Mouse (Mus musculus) CH12.LX (cell line): ENCODE results near the gene Rpl13a. TPM values are rescaled to one million over a fixed set of nuclear protein-coding genes. Genes with fewer than 3 reads are reported as not detected.

Experiments used
- DNase-seq: peaks from one replicate; pipeline ENCODE4 v3.0.0-alpha.2; 2013; ENCODE audit errors: extremely low read depth
- H3K27ac ChIP-seq: 2 replicates; pipeline ENCODE4 v1.5.1; 2012; ENCODE audit warnings: low read depth, mild to moderate bottlenecking, control low read depth, moderate library complexity; ENCODE audit not compliant: insufficient read depth
- H3K27me3 ChIP-seq: replicated peaks from 2 replicates; pipeline ENCODE3; 2012; ENCODE audit warnings: inconsistent platforms
- H3K36me3 ChIP-seq, 2 experiments: replicated peaks in 1 of 2; 2 replicates each; pipeline versions ENCODE3 to v1.6.1; 2012; ENCODE audit warnings: inconsistent platforms in 1 of 2, low read length in 1 of 2, mild to moderate bottlenecking in 1 of 2, mixed read lengths in 1 of 2, moderate library complexity in 1 of 2; ENCODE audit not compliant: control insufficient read depth in 1 of 2, insufficient read depth in 1 of 2
- H3K4me1 ChIP-seq, 2 experiments: 2 replicates each; pipeline ENCODE4 v1.6.1; 2012; ENCODE audit warnings: inconsistent platforms in 1 of 2, moderate library complexity in 1 of 2; ENCODE audit not compliant: insufficient read depth in 2 of 2, control insufficient read depth in 1 of 2
- H3K4me2 ChIP-seq: 2 replicates; pipeline ENCODE4 v1.6.1; 2012; ENCODE audit warnings: low read depth, mild to moderate bottlenecking, control low read depth; ENCODE audit not compliant: poor library complexity, insufficient read depth, severe bottlenecking
- H3K4me3 ChIP-seq, 3 experiments: fragments of 150-350 bp in 1 of 3; sonication (generic) in 1 of 3; replicated peaks in 1 of 3; 2 replicates each; pipeline versions ENCODE3 to v1.5.1; 2011 to 2012; ENCODE audit warnings: low read depth in 2 of 3, low read length in 2 of 3, mild to moderate bottlenecking in 2 of 3, moderate library complexity in 2 of 3, control low read depth in 1 of 3, improper control_type of control experiment in 1 of 3, inconsistent platforms in 1 of 3, mixed read lengths in 1 of 3; ENCODE audit not compliant: poor library complexity in 1 of 3
- H3K79me2 ChIP-seq: replicated peaks from 2 replicates; pipeline ENCODE4 v1.6.1; 2012; ENCODE audit warnings: mild to moderate bottlenecking, moderate library complexity; ENCODE audit not compliant: control insufficient read depth, poor library complexity, insufficient read depth, severe bottlenecking; ENCODE audit errors: extremely low read depth
- H3K9ac ChIP-seq: 2 replicates; pipeline ENCODE4 v1.6.1; 2012; ENCODE audit warnings: low read depth, mild to moderate bottlenecking, control low read depth, moderate library complexity; ENCODE audit not compliant: insufficient read depth
- H3K9me3 ChIP-seq: replicated peaks from 2 replicates; pipeline ENCODE3; 2012; ENCODE audit warnings: low read length, inconsistent platforms, mixed read lengths
- BHLHE40 ChIP-seq: IDR thresholded peaks from 2 replicates; pipeline ENCODE4 v1.6.1; 2011; ENCODE audit warnings: mild to moderate bottlenecking, low read depth, low read length, improper control_type of control experiment
- CHD2 ChIP-seq: IDR thresholded peaks from 2 replicates; pipeline ENCODE4 v1.6.1; 2011; ENCODE audit warnings: low read length, improper control_type of control experiment
- CTCF ChIP-seq, 2 experiments: IDR thresholded peaks in 1 of 2; conservative IDR thresholded peaks in 1 of 2; 2 replicates each; pipeline ENCODE4 v1.5.1; 2011 to 2012; ENCODE audit warnings: low read depth in 2 of 2, low read length in 2 of 2, improper control_type of control experiment in 1 of 2, inconsistent platforms in 1 of 2, mild to moderate bottlenecking in 1 of 2, moderate library complexity in 1 of 2
- E2F4 ChIP-seq: IDR thresholded peaks from 2 replicates; pipeline ENCODE4 v1.6.1; 2011; ENCODE audit warnings: low read depth, low read length, improper control_type of control experiment; ENCODE audit not compliant: insufficient replicate concordance
- ELF1 ChIP-seq: IDR thresholded peaks from 2 replicates; pipeline ENCODE4 v1.6.1; 2014; ENCODE audit warnings: low read depth, mild to moderate bottlenecking, inconsistent platforms, low read length, improper control_type of control experiment
- ETS1 ChIP-seq: conservative IDR thresholded peaks from 2 replicates; pipeline ENCODE4 v1.6.1; 2012; ENCODE audit warnings: low read depth, mild to moderate bottlenecking, inconsistent platforms, low read length, improper control_type of control experiment, moderate library complexity
- HCFC1 ChIP-seq: IDR thresholded peaks from 2 replicates; pipeline ENCODE4 v1.6.1; 2012; ENCODE audit warnings: low read depth, mild to moderate bottlenecking, inconsistent platforms, low read length, improper control_type of control experiment
- JUN ChIP-seq: IDR thresholded peaks from 2 replicates; pipeline ENCODE4 v1.6.1; 2011; ENCODE audit warnings: low read depth, mild to moderate bottlenecking, low read length, improper control_type of control experiment, moderate library complexity; ENCODE audit not compliant: insufficient read depth
- JUND ChIP-seq: conservative IDR thresholded peaks from 2 replicates; pipeline ENCODE4 v1.6.1; 2011; ENCODE audit warnings: low read depth, low read length, improper control_type of control experiment
- KAT2A ChIP-seq: IDR thresholded peaks from 2 replicates; pipeline ENCODE4 v1.6.1; 2012; ENCODE audit warnings: low read length, improper control_type of control experiment, inconsistent platforms; ENCODE audit not compliant: insufficient replicate concordance
- MAX ChIP-seq: IDR thresholded peaks from 2 replicates; pipeline ENCODE4 v1.6.1; 2011; ENCODE audit warnings: low read length, improper control_type of control experiment
- MAZ ChIP-seq: IDR thresholded peaks from 2 replicates; pipeline ENCODE4 v1.6.1; 2012; ENCODE audit warnings: low read depth, mild to moderate bottlenecking, inconsistent platforms, low read length, improper control_type of control experiment, moderate library complexity
- MXI1 ChIP-seq: IDR thresholded peaks from 2 replicates; pipeline ENCODE4 v1.6.1; 2011; ENCODE audit warnings: mild to moderate bottlenecking, low read depth, low read length, improper control_type of control experiment
- NELFE ChIP-seq: IDR thresholded peaks from 2 replicates; pipeline ENCODE4 v1.6.1; 2011; ENCODE audit warnings: low read depth, low read length, improper control_type of control experiment
- POLR2A ChIP-seq: IDR thresholded peaks from 2 replicates; pipeline ENCODE4 v1.6.1; 2011; ENCODE audit warnings: low read depth, mild to moderate bottlenecking, improper control_type of control experiment, low read length
- POLR2AphosphoS2 ChIP-seq: IDR thresholded peaks from 2 replicates; pipeline ENCODE4 v1.6.1; 2011; ENCODE audit warnings: low read depth, low read length, improper control_type of control experiment
- RCOR1 ChIP-seq: conservative IDR thresholded peaks from 2 replicates; pipeline ENCODE4 v1.6.1; 2012; ENCODE audit warnings: low read depth, mild to moderate bottlenecking, inconsistent platforms, low read length, improper control_type of control experiment
- TBP ChIP-seq: conservative IDR thresholded peaks from 2 replicates; pipeline ENCODE4 v1.6.1; 2011; ENCODE audit warnings: low read depth, low read length, improper control_type of control experiment
- USF1 ChIP-seq: IDR thresholded peaks from 2 replicates; pipeline ENCODE4 v1.6.1; 2014; ENCODE audit warnings: low read depth, mild to moderate bottlenecking, inconsistent platforms, low read length, improper control_type of control experiment
- ZKSCAN1 ChIP-seq: IDR thresholded peaks from 2 replicates; pipeline ENCODE4 v1.6.1; 2012; ENCODE audit warnings: low read depth, inconsistent platforms, low read length, improper control_type of control experiment, borderline replicate concordance
- ZMIZ1 ChIP-seq: IDR thresholded peaks from 2 replicates; pipeline ENCODE4 v1.6.1; 2012; ENCODE audit warnings: low read depth, mild to moderate bottlenecking, inconsistent platforms, low read length, improper control_type of control experiment
- ZNF384 ChIP-seq: IDR thresholded peaks from 2 replicates; pipeline ENCODE4 v1.6.1; 2012; ENCODE audit warnings: low read depth, low read length, improper control_type of control experiment, inconsistent platforms
- dilution Hi-C: fragments of 300-500 bp; cut with MboI; formaldehyde crosslinking; loops from 2 replicates; pipeline ENCODE4 v1.14.3; 2020; ENCODE audit warnings: low sequenced_read_pairs; ENCODE audit not compliant: extremely low pct_unique_long_range_greater_than_20kb, extremely low pct_ligation_motif_present
- in situ Hi-C: fragments of 300-500 bp; cut with MboI; formaldehyde crosslinking; loops from 3 replicates; pipeline ENCODE4 v1.14.3; 2019; ENCODE audit warnings: low sequenced_read_pairs, low pct_ligation_motif_present, low pct_unique_long_range_greater_than_20kb, mixed read lengths
- polyA plus RNA-seq: library from polyadenylated mRNA; unstranded; fragments of >175 nt; gene quantifications from 2 replicates; pipeline ENCODE4 v1.2.1, GENCODE M21; 2012; ENCODE audit warnings: low read depth; ENCODE audit not compliant: insufficient read length
- total RNA-seq, 2 experiments: library from RNA; depleted of rRNA; stranded (reverse); fragments of 300-350 nt in 1 of 2; fragments of >200 nt in 1 of 2; gene quantifications; 2 replicates each; pipeline ENCODE4 v1.2.3; 2012 to 2014

Rpl13a gene
- total and polyA plus RNA-seq, 3 experiments, result 2,822 to 5,043 (median 4,154) TPM

GRCm38 (mm10) chr7:45095367-45095766 is 33.2 kb downstream of the Rpl13a start:
- in situ Hi-C loops (no loop called here), dilution Hi-C loops (no loop called here)
- H3K9me3 ChIP-seq, result no peaks in the 10 kb centered on the region
- no peaks in the 10 kb centered on the region for H3K27me3 ChIP-seq
- no peak overlapping the region for H3K9ac ChIP-seq
- H3K4me1 ChIP-seq, result peaks cover 3 to 25% of the 10 kb centered on the region in 2 experiments
- no peak for TF ChIP-seq RCOR1
- no peak for TF ChIP-seq KAT2A
- no peak for TF ChIP-seq CTCF (conservative IDR thresholded peaks at IDR 0.05 in 1 of 2, IDR thresholded peaks at IDR 0.05 in 1 of 2; ENCODE audit: low read depth in 2 of 2, low read length in 2 of 2)
- TF ChIP-seq NELFE, result no peak
- no peak for TF ChIP-seq CHD2
- TF ChIP-seq E2F4, result no peak
- TF ChIP-seq HCFC1, result no peak
- TF ChIP-seq ETS1, result no peak
- no peak for TF ChIP-seq USF1
- TF ChIP-seq TBP, result no peak
- TF ChIP-seq POLR2AphosphoS2, result no peak
- no peak for TF ChIP-seq ELF1
- TF ChIP-seq MAZ, result no peak
- TF ChIP-seq POLR2A, result no peak
- TF ChIP-seq JUND, result no peak
- TF ChIP-seq ZKSCAN1, result no peak
- TF ChIP-seq ZMIZ1, result no peak
- TF ChIP-seq ZNF384, result no peak
- no peak for TF ChIP-seq JUN
- H3K36me3 ChIP-seq, result no peaks in the 10 kb centered on the region
- no peak overlapping the region for H3K4me3 ChIP-seq
- H3K4me2 ChIP-seq, result no peak overlapping the region
- no peak for DNase-seq
- no peak overlapping the region for H3K27ac ChIP-seq
- no peaks in the 10 kb centered on the region for H3K79me2 ChIP-seq

- Histone ChIP-seq H3K79me2 (no peaks in the 10 kb centered on the region), H3K4me2 (no peak overlapping the region), H3K27ac (no peak overlapping the region), H3K36me3 (no peaks in the 10 kb centered on the region), H3K4me3 (no peak overlapping the region), H3K9me3 (no peaks in the 10 kb centered on the region), H3K9ac (no peak overlapping the region), H3K27me3 (no peaks in the 10 kb centered on the region), H3K4me1 (peaks cover 3 to 28% of the 10 kb centered on the region in 2 experiments)
- no peak for DNase-seq
- no peak for TF ChIP-seq USF1
- TF ChIP-seq BHLHE40, result no peak
- no peak for TF ChIP-seq NELFE
- no peak for TF ChIP-seq MAX
- TF ChIP-seq MXI1, result no peak
- TF ChIP-seq ETS1, result no peak
- TF ChIP-seq MAZ, result no peak
- TF ChIP-seq POLR2AphosphoS2, result no peak
- in situ Hi-C loops, result no loop called here
- dilution Hi-C loops, result no loop called here
Observed at GRCm38 (mm10) chr7:45094121-45094520, 34.4 kb downstream of the Rpl13a start.
